Comparison of ENCODE assay signal across 8 mouse cellular contexts in genomic region chr11:6568584-6569409, GRCm38 (mm10). TPM values are rescaled to one million over a fixed set of nuclear protein-coding genes. Genes with fewer than 3 reads are reported as not detected.
DNase-seq lines count a peak whose midpoint lies in the region.

No protein-coding gene starts in this region.

- peak; percentile 49 to 52 for DNase-seq in cerebellum, postnatal 36 days
- DNase-seq in cerebellum, adult 9-11 months: no peak
- peak; percentile 49 for DNase-seq in thymus, postnatal 0 days (ENCODE audit: low spot score)
- no peak for DNase-seq in thymus, postnatal 10 days (ENCODE audit: low spot score in 2 of 2)
- peak; percentile 55 to 59 for DNase-seq in heart, postnatal 10 days
- peak; percentile 37 to 47 for DNase-seq in left cerebral cortex, postnatal 36 days (ENCODE audit: low spot score in 2 of 2)
- peak; percentile 74 for DNase-seq in right cerebral cortex, adult 18-20 months
- DNase-seq in urinary bladder, postnatal 14 days (ENCODE audit: low spot score): no peak

- intact Hi-C loops in heart, postnatal 10 days (cut with DNase I): no loop called here
- intact Hi-C loops in left cerebral cortex, postnatal 36 days (cut with DNase I): no loop called here

RNA-seq across cellular contexts. Expression of gene Ccm2, which starts 22.1 kb away (rescaled TPM):
- 189 and 190 TPM in 2 replicates for polyA plus RNA-seq in thymus, postnatal 0 days (2015; fragmentation: Nextera tagmentation; extraction: Ambion mirVana)
- total RNA-seq in heart, postnatal 10 days (2021): 10 to 100 TPM; 28.3 to 29.6 TPM
- 10 to 100 TPM; 56.1 to 64.1 TPM for total RNA-seq in left cerebral cortex, postnatal 36 days (2021)

RNA-seq across cellular contexts. Expression of gene Nacad, which starts 37.1 kb away (rescaled TPM):
- polyA plus RNA-seq in thymus, postnatal 0 days (2015; fragmentation: Nextera tagmentation; extraction: Ambion mirVana): 0.26 and 0.33 TPM in 2 replicates
- total RNA-seq in heart, postnatal 10 days (2021): 1 to 10 TPM in 1 of 2 experiments, under 1 TPM in 1; 0.60 to 1.1 TPM
- 10 to 100 TPM; 41.3 to 51.0 TPM for total RNA-seq in left cerebral cortex, postnatal 36 days (2021)

RNA-seq across cellular contexts. Expression of gene Myo1g, which starts 48.0 kb away (rescaled TPM):
- 50.6 and 53.8 TPM in 2 replicates for polyA plus RNA-seq in thymus, postnatal 0 days (2015; fragmentation: Nextera tagmentation; extraction: Ambion mirVana)
- total RNA-seq in heart, postnatal 10 days (2021): 1 to 10 TPM; 1.4 to 1.6 TPM
- 1 to 10 TPM in 1 of 2 experiments, under 1 TPM in 1; 0.57 to 1.3 TPM for total RNA-seq in left cerebral cortex, postnatal 36 days (2021)

RNA-seq across cellular contexts. Expression of gene Tbrg4, which starts 57.1 kb away (rescaled TPM):
- 41.6 and 43.4 TPM in 2 replicates for polyA plus RNA-seq in thymus, postnatal 0 days (2015; fragmentation: Nextera tagmentation; extraction: Ambion mirVana)
- total RNA-seq in heart, postnatal 10 days (2021): 100 to 1,000 TPM; 103 to 106 TPM
- 10 to 100 TPM; 48.3 to 58.7 TPM for total RNA-seq in left cerebral cortex, postnatal 36 days (2021)

Comparison
In these comparisons a context has a peak if more than half of its experiments do, and no peak if none do; other contexts are left out.
1. DNase-seq: peak in cerebellum, postnatal 36 days (2 of 2), thymus, postnatal 0 days (single experiment), heart, postnatal 10 days (2 of 2), left cerebral cortex, postnatal 36 days (2 of 2) and right cerebral cortex, adult 18-20 months (single experiment); none in cerebellum, adult 9-11 months (single experiment), thymus, postnatal 10 days (0 of 2) and urinary bladder, postnatal 14 days (single experiment).
2. RNA of gene Nacad, which starts 37.1 kb away (total RNA-seq): 41.3 to 51.0 TPM in left cerebral cortex, postnatal 36 days; 0.60 to 1.1 TPM in heart, postnatal 10 days; every median in the first group is over 10 times any median in the second.